Mouse (Mus musculus) cortical plate, adult 2 months (tissue): ENCODE results near the gene Ampd3.

Experiments
- CTCF ChIP-seq: fragments of 200-500 bp; IDR thresholded peaks from 2 replicates; pipeline ENCODE4 v1.5.1; 2011; ENCODE audit warnings: mild to moderate bottlenecking, control low read depth, low read length; ENCODE audit not compliant: insufficient read depth; ENCODE audit errors: extremely low read depth
- POLR2A ChIP-seq: fragments of 200-500 bp; IDR thresholded peaks from 2 replicates; pipeline ENCODE4 v1.6.1; 2011; ENCODE audit warnings: mild to moderate bottlenecking, low read length, control low read depth; ENCODE audit not compliant: insufficient read depth; ENCODE audit errors: extremely low read depth

GRCm38 (mm10) chr7:110847321-110847720, 79.3 kb downstream of the Ampd3 start:
- no peak for TF ChIP-seq CTCF
- TF ChIP-seq POLR2A: no peak
